Mouse (Mus musculus) spleen, adult 12 weeks (tissue): ENCODE data around the gene Prss34.

Experiments
- DNase-seq: peaks from one replicate; pipeline ENCODE4 v3.0.0; 2022; ENCODE audit warnings: low spot score

Prss34 gene

DNA sequence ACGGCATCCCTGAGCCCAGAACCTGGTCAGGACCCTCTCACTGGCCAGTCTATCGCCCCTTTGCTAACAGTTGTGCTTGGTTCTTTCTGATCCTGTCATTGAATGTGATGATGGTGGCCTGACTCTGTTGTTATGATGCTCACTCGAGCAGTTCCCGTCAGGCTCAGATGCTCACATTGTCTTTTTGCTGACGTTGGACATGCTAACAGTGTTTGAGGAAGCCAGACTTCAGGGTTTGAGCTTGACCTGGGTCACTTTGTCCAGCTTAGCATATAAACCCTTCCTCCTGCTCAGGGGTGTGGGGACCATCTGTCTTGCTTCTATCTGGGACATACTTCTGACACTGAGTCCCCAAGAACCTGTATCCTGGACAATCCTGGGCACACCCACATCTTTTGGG is 20.2 kb downstream of the Prss34 start, which contains the start of gene Prss29:
Gene Prss29 (plus strand): TSS at position 301 of the 400 bp plus-strand sequence.
- no peak for DNase-seq

DNA sequence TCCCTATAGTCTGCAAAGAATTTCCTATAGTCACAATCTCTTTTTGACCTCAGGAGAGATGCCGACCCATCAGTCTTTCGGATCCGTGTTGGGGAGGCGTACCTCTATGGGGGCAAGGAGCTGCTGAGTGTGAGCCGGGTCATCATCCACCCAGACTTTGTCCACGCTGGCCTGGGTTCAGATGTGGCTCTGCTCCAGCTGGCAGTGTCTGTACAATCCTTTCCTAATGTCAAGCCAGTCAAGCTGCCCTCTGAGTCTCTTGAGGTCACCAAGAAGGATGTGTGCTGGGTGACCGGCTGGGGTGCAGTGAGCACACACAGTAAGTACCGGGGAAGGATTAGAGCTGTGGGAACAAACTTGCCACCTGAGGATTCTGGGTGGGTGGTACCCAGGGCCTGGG is 22.6 kb downstream of the Prss34 start:
- no peak for DNase-seq

DNA sequence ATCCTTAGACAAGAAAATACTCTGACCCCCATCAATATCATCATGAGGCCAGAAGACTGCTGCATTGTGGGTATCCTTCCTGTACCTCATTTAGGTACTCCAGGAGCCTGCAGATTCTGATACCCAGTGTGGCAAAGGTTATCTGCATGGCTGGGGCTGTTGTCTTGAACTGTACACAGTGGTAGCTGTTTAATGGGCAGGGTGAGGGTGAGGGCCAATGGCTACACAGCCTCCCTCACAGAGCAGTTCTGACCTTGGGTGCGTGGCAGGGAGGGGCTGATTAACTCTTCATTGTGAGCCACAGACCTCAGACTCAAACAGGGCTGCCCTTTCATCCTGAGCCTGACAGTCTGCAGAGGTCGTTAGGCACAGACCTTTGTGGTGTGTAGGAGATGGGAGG is 24.7 kb downstream of the Prss34 start:
- no peak for DNase-seq

DNA sequence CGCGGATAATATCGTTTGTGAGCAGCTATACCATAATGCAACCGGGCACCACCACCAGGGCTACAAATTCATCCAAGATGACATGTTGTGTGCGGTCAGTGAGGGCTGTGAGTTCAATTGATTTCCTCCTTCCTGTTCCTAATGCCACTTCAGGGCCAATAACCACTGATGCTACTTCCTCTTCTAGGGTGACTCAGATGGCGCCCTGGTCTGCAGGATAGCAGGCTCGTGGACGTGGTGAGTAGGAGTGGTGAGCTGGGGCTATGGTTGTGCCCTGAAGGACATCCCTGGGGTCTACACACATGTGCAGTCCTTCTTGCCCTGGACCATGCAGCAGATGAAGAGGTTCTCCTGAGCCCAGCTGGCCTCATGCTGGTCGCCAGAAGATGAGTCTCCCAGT is 34.1 kb downstream of the Prss34 start:
- no peak for DNase-seq

DNA sequence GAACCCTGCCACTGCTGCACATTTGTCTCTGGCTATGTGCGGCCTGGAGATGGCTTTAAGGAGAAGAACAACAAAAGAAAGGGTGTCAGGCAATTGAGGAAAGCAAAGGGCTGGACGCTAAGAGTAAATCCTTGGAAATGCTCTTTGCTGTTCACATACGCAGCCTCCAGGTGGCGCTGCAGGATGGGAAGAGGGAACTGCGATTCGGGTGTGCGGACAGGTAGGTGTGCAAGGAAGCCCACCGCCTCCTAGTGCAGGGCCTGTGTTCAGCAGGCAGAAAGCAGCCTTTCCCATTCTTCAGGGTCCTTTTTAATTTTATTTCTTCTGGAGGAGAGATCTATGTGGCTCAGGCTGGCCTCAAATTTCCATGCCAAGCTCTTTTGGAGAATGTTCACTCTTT is 35.7 kb downstream of the Prss34 start:
- peak; percentile 10 for DNase-seq

DNA sequence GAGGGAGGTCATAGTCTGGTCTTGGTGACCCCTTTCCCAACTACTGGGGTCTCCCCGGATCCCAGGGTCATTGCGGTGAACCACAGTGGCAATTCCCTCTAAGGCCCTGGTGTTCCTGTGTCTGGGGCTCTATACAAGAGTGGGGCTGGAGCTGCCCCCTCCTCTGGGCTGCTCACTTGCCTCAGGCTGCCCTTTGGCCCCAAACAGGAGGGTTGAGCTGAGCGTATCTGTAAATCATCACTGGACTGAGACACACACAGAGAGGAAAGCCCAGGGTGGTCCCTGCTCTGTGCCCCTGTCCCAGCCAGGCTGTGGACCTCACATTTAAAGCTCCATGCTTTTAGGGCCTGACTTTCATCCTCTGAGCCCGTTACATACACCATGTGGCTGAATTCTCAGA is 40.0 kb downstream of the Prss34 start:
- no peak for DNase-seq

DNA sequence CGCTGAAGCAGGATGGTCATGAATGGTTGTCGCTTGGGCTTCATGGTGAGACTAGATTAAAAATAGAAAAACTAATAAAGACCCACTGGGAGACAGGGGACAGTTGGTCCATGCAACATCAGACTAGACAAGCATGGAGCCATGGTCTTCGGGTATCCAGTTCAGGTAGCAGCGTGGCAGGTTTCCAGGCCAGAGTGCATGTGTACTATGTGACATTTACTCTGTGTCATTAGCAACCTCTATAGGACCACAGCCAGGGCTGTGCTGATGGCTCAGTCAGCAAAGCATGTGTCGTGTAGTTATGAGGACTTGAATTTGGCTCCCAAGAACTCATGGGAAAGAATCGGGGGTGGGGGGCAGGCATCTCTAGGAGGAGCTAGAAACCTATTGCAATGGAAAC is 41.8 kb downstream of the Prss34 start:
- DNase-seq, result no peak

DNA sequence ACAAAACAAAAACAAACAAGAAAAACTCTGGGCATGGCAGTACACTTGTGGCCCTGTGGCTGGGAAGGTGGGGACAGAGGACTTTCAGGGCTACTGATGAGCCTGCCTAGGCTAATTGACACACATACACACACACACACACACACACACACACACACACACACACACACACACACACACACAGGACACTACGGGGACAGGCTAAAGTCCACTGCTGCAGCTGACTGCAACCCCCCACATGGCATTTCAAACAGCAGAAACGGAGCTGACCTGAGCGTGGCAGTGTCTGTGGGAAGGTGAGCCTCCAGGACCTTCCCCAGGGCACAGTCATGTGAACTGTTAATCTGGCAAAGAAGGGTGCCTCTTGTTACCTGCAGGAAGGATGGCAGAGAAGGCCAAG is 43.3 kb downstream of the Prss34 start:
- no peak for DNase-seq

DNA sequence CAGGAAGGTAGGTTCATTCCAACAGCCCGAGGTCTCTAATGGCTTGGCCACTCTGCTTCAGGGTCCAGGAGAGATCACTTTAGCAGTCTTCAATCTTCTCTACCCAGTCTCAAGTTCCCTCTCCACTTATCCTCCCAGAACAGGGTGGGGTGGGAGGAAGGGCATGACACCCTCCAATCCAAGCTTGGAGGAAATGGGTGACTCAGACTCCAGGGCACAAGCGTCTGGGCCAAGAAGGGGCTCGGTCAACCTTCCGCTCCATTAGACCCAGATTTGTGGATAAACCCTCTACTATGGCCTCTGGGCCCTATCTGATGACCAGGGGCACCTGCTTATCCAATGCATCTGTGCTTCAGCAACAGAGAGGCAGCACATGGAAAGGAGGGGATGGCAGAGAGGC is 47.3 kb downstream of the Prss34 start, which contains the start of gene Tpsab1:
Gene Tpsab1 (minus strand): TSS at position 101 of the 400 bp plus-strand sequence.
- no peak for DNase-seq
